Mouse (Mus musculus): ENCODE data around the gene Edem3. TPM values are rescaled to one million over a fixed set of nuclear protein-coding genes. Genes with fewer than 3 reads are reported as not detected.
"Not testable (repeated sequence)": the region's sequence is repeated elsewhere in the genome, so short reads cannot be mapped to it uniquely, and the experiment has no call there.

Gene Edem3
- total RNA-seq, 2 experiments from 2014 or later: 24.9 to 28.1 TPM

GRCm38 (mm10) chr1:151802795-151803194 lies 47.6 kb downstream of the Edem3 start:
- intact Hi-C loops (cut with DNase I); DNase-seq: not testable (repeated sequence)

DNA sequence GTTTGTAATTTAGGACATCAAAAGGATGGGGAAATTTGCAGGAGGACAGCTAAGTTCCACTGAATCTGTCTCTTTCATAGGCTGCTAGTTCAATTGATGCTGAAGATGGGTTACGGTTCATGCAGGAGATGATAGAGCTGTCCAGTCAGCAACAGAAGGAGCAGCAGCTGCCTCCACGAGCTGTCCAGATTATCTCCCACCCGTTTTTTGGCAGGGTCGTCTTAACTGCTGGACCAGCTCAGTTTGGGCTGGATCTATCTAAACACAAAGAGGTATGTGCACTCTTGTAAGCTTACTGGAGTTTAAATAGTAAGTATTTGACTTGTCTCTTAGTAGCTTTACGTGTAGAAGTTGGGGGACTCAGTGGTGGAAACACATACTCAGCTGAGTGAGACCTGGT lies 52.1 kb downstream of the Edem3 start:
- DNase-seq: no peak
- intact Hi-C loops (cut with DNase I): no loop called here

- intact Hi-C loops (cut with DNase I): no loop called here
- DNase-seq: no peak
These were observed 55.7 kb downstream of the Edem3 start for GRCm38 (mm10) chr1:151810628-151811421.

GRCm38 (mm10) chr1:151811456-151811855 lies 56.3 kb downstream of the Edem3 start:
- intact Hi-C loops (cut with DNase I): no loop called here
- DNase-seq: no peak

DNA sequence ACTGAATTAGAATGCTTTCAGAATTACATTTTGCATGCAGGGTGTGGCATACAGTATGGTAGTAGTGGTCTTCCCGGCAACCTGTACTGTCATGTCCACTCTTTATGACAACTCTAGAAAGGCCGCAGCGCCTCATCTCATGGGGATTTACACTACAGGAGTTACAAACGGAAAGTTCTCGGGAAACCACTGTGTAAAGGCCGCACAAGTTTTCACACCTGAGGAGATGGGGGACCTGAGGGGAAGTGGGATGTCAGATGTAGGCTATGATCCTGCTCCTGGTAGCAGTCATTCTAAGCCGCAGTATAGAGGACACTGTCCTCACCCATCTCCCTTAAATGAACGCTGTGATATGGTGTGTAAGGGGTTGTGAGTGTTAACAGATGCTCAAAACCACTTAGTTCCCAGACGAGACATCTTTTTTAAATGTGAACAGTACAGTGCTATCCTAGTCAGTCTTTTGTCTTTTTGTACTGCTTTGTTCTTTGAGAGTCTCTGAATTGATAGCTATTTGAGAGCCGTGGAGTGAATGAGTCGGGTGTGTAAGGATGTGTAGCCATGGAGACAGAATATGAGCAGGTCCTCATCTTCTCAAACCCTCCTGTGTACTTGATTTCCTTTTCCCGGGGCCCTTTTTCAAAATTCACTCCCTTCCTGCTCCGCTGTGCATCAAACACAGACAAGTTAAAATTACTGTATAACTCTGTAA lies 57.0 kb downstream of the Edem3 start:
- no peak for DNase-seq
- intact Hi-C loops (cut with DNase I): no loop called here

DNA sequence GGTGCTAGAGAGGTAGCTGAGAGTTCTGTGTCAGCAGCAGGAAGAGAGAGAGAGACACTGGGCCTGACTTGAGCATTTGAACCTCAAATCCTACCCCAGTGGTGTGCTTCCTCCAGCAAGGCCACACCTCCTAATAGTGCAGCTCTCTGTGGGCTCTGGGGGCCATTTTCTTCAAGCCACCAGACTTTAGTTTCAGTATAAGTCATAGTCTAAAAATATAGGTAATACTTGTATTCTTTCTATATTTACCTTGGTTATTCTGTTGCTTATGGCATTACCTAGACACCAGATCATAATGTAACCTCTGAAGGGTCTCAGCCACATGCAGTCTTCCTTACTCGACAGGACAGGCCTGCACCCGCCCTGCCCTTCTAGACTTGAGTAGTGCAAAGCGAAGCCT lies 60.9 kb downstream of the Edem3 start:
- intact Hi-C loops (cut with DNase I): no loop called here
- no peak for DNase-seq

- intact Hi-C loops (cut with DNase I): no loop called here
- DNase-seq: no peak
These were observed 64.0 kb downstream of the Edem3 start for GRCm38 (mm10) chr1:151819190-151819589.

DNA sequence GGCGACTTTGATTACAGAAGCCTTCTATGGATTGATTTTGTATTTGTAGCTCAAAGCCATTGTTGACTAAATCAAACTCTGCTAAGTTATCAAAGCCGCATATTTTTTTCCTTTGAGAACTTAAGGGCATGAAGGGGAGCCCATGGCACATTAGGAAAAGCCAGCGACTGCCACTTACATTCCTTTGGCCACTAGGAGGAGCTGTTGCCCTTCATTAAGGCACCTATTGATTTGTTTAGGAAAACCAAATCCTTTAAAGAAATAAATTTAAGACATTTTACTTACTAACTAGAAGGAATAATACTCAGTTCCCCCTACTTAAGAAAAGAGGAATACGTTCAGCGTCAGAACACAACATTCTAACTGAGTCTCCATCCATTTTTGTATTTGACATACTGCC lies 65.3 kb downstream of the Edem3 start:
- DNase-seq: peak; percentile 78 to 89
- intact Hi-C loops (cut with DNase I): loop anchor here (1.0 to 5.0 kb wide), 3 partner anchors 470 to 692 kb away; no protein-coding TSS in a partner anchor

GRCm38 (mm10) chr1:151825065-151825464 lies 69.9 kb downstream of the Edem3 start:
- intact Hi-C loops (cut with DNase I): no loop called here
- peak; percentile 19 to 20 for DNase-seq

DNA sequence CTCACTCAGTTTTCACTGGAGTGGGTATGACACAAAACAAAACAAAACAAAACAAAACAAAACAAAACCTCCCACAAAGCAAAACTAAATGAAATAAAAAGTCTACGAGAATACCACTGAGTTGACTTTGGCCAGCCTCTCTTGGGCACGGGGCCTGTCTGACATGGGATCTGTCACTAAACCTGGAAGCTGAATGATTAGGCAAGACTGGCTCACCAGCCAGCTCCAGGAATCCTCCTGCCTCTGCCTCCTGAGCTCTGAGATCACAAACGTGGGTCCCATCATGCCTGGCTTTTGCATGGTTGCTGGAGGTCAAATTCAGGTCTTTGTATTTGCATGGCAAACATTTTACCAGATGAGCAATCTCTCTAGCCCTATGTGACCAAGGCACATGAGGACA lies 76.6 kb downstream of the Edem3 start:
- intact Hi-C loops (cut with DNase I): no loop called here
- DNase-seq: no peak

GRCm38 (mm10) chr1:151835261-151835660 lies 80.1 kb downstream of the Edem3 start:
- intact Hi-C loops (cut with DNase I): no loop called here
- DNase-seq: no peak

DNA sequence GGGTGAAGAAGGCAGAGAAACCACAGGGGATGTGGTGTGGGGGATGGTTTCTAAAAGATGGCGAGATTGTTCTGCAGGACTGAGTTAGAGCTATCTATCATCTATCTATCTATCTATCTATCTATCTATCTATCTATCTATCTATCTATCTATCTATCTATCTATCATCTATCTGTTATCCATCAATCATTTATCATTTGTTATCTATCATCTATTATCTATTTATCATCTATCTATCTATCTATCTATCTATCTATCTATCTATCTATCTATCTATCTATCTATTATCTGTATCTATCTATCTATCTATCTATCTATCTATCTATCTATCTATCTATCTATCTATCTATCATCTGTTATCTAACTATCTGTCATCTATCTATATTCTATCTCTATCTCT lies 85.2 kb downstream of the Edem3 start:
- intact Hi-C loops (cut with DNase I); DNase-seq: not testable (repeated sequence)

- DNase-seq: no peak
- intact Hi-C loops (cut with DNase I): no loop called here
These were observed 90.2 kb downstream of the Edem3 start for GRCm38 (mm10) chr1:151845252-151845832.

DNA sequence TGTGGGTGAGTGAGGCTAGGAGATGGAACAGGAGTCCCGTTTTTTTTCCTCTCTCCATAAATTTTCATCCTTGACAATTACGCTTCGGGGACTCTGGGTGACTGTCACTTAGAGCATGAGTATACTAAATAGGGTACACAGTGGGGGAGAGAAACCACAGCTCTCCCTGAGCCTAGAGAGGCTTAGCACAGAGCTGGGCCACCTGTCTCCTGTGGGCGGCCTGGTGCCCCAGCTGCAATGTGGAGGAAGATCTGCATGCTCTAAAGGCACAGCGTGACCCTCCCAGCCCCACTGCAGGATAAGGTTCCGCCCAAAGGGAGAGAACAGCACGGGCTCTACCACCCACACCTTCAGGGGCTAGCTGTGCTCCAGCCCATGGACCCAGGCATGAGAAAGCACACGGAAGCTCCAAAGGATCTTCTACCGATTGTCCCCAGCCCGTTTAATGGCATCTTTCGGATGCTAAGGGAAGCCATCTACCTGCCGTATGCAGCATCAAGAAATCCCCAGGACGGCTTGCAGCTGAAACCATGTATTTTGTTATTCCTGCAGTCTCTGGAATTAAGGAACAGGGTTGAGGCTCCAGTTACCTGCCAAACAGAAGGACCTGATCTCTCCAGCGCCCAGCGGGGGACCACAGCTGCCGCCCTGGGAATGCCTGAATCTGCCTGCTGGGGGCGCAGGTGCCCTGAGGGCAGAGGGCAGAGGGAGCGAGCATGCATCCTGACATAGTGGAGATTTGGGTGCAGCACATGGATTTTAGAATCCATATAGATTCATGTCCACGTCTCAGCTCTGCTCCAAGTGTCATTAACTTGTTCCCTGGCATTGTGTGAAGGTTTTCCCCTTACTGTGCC lies 91.0 kb downstream of the Edem3 start:
- intact Hi-C loops (cut with DNase I): no loop called here
- no peak for DNase-seq

GRCm38 (mm10) chr1:151848286-151848685 lies 93.1 kb downstream of the Edem3 start:
- intact Hi-C loops (cut with DNase I): no loop called here
- DNase-seq: no peak

DNA sequence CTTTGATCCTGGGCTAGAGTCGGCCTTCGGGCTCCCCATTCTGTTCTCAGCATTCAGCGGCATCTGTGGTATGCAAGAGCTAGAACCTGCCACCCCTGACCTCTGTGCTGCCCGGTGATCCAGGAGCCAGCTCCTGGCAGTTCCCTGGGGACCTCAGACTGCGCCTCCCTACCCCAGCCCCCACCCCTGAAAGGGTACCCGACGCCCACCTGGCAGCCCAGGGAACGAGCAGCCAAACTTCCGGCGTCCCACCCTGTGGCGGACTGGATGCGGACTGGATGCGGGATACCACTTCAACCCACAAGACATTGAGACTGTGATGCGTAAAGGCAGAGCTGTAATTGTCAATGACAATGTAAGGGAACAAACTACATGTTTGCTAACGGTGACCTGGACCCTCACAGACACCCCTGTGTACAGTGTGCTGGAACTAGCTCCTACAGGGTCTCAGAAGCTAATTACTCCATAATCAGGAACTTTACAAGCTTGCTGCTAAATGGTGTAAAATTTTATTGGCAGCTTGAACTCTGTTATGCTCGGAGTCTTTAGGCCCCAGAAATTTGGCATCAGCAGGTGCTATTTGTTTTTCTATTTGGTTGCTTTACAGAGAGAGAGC lies 94.9 kb downstream of the Edem3 start:
- intact Hi-C loops (cut with DNase I): no loop called here
- no peak for DNase-seq

GRCm38 (mm10) chr1:151851051-151851848 lies 96.1 kb downstream of the Edem3 start:
- intact Hi-C loops (cut with DNase I): no loop called here
- no peak for DNase-seq

DNA sequence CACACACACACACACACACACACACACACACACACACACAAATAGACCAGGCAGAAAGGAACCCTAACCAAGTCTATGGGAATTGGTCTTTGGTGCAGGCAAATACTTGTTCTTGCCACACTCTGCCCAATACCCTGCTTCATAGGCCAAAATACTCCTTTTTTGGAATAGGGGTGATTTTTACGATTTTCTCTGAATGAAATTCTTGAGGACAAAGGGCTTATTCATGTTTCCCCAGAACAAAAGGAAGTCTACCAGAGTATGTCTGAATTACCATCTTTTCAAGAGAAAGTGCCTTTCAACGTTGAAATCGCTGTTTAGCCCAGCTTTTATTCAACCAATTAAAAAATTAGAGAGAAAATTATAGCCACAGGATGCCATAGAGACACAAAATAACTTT lies 96.8 kb downstream of the Edem3 start:
- intact Hi-C loops (cut with DNase I): no loop called here
- no peak for DNase-seq

DNA sequence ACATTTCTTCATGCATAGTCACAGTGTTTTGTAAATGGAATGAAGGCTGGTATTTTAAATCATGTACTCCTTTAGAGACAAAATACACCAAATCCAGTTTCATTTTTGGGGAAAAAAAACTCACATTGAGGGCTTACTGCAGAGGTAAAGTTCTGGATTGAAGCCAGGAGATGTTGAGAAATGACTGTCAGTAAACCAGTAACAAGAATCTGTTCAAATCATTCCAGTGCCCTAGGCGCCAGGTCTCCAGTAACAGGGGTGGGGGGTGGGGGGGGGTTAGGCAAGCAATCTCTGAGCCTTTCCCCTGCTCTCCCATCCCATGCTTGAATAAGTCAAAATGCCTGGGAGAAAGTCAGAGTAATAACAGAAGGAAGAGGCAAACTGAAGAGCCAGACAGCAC lies 100.4 kb downstream of the Edem3 start:
- DNase-seq: no peak
- intact Hi-C loops (cut with DNase I): no loop called here

DNA sequence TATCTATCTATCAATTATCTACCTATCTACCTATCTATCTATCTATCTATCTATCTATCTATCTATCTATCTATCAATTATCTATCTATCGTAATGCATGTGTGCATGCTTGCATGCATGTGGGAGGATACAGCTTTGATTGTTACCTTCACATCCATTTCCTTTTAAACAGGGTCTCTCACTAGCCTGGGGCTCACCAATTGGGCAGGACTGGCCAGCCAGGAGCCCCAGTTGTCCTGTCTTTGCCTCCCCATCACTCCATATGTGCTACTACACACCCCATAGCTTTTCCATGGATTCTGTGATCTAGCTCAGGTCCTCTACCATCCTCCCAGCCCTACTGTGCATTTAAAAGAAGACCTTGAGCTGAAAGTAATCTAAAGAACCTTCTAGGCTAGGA lies 103.3 kb downstream of the Edem3 start:
- intact Hi-C loops (cut with DNase I): no loop called here
- no peak for DNase-seq
